Mouse (Mus musculus): ENCODE results near the gene Pramef17. TPM values are rescaled to one million over a fixed set of nuclear protein-coding genes. Genes with fewer than 3 reads are reported as not detected.
A peak's percentile ranks its signal among the peaks of the same experiment; 100 is the strongest.
"Not testable (repeated sequence)": the region's sequence is repeated elsewhere in the genome, so short reads cannot be mapped to it uniquely, and the experiment has no call there.

Gene Pramef17
- total RNA-seq (2021) (not detected), polyA plus RNA-seq (2012; rRNA removed) (not detected in 2 replicates)
- long read RNA-seq, result 0 reads

- H3K4me3 ChIP-seq; DNase-seq; H3K27me3 ChIP-seq (ENCODE audit: control insufficient read depth, insufficient read depth, low read length); H3K27ac ChIP-seq; H3K79me2 ChIP-seq (replicated peaks; ENCODE audit: control insufficient read depth, insufficient read depth, low read length); H3K4me1 ChIP-seq (ENCODE audit: control insufficient read depth, insufficient read depth, low read length); H3K9ac ChIP-seq (ENCODE audit: low read depth, low read length); intact Hi-C loops (cut with DNase I); H3K36me3 ChIP-seq (ENCODE audit: control insufficient read depth, insufficient read depth, low read length): not testable (repeated sequence)
- WGBS, result 35% methylated on average over 3 of the region's 3 CpGs
Observed at GRCm38 (mm10) chr4:143994269-143994668, at the start of gene Pramef17. Gene Pramef17, minus strand, starts transcription at chr4:143994369.

GRCm38 (mm10) chr4:143988126-143988525, 6.0 kb downstream of the Pramef17 start:
- WGBS, result 95% methylated on average over 17 of the region's 17 CpGs
- intact Hi-C loops (cut with DNase I); H3K27me3 ChIP-seq (ENCODE audit: control insufficient read depth, insufficient read depth, low read length); H3K27ac ChIP-seq; H3K79me2 ChIP-seq (replicated peaks; ENCODE audit: control insufficient read depth, insufficient read depth, low read length); H3K9ac ChIP-seq (ENCODE audit: low read depth, low read length); H3K4me1 ChIP-seq (ENCODE audit: control insufficient read depth, insufficient read depth, low read length); H3K36me3 ChIP-seq (ENCODE audit: control insufficient read depth, insufficient read depth, low read length); H3K4me3 ChIP-seq: not testable (repeated sequence)
- DNase-seq, result peak; percentile 51 to 59

GRCm38 (mm10) chr4:143987475-143987941, 6.7 kb downstream of the Pramef17 start:
- H3K36me3 ChIP-seq (ENCODE audit: control insufficient read depth, insufficient read depth, low read length); H3K27me3 ChIP-seq (ENCODE audit: control insufficient read depth, insufficient read depth, low read length); H3K27ac ChIP-seq; H3K4me1 ChIP-seq (ENCODE audit: control insufficient read depth, insufficient read depth, low read length); intact Hi-C loops (cut with DNase I); H3K4me3 ChIP-seq; H3K9ac ChIP-seq (ENCODE audit: low read depth, low read length); H3K79me2 ChIP-seq (replicated peaks; ENCODE audit: control insufficient read depth, insufficient read depth, low read length): not testable (repeated sequence)
- peak; percentile 40 to 54 for DNase-seq
- WGBS, result 85% methylated on average over 13 of the region's 17 CpGs

DNA sequence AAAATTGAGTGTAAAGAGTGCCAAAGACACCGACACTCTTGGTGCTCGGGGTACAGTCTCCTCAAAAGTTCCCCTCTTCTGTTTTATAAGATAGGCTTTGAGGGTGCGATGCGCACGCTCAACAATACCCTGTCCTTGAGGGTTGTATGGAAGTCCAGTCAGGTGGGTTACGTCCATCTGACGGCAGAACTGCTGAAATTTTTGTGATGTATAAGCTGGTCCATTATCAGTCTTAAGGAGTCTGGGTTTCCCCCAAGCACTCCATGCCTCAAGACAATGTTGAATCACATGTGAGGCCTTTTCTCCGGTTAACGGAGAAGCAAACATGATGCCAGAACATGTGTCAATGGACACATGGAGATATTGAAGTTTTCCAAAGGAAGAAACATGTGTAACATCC, 8.4 kb downstream of the Pramef17 start:
- H3K27me3 ChIP-seq (ENCODE audit: control insufficient read depth, insufficient read depth, low read length); H3K79me2 ChIP-seq (replicated peaks; ENCODE audit: control insufficient read depth, insufficient read depth, low read length); intact Hi-C loops (cut with DNase I); H3K36me3 ChIP-seq (ENCODE audit: control insufficient read depth, insufficient read depth, low read length); H3K4me1 ChIP-seq (ENCODE audit: control insufficient read depth, insufficient read depth, low read length); H3K9ac ChIP-seq (ENCODE audit: low read depth, low read length); H3K27ac ChIP-seq; H3K4me3 ChIP-seq: not testable (repeated sequence)
- 92% methylated on average over 4 of the region's 9 CpGs for WGBS
- DNase-seq, result peak; percentile 27 to 33

GRCm38 (mm10) chr4:143985165-143985564, 9.0 kb downstream of the Pramef17 start:
- H3K4me3 ChIP-seq; H3K79me2 ChIP-seq (replicated peaks; ENCODE audit: control insufficient read depth, insufficient read depth, low read length); H3K27me3 ChIP-seq (ENCODE audit: control insufficient read depth, insufficient read depth, low read length); H3K27ac ChIP-seq; H3K9ac ChIP-seq (ENCODE audit: low read depth, low read length); intact Hi-C loops (cut with DNase I); H3K36me3 ChIP-seq (ENCODE audit: control insufficient read depth, insufficient read depth, low read length); H3K4me1 ChIP-seq (ENCODE audit: control insufficient read depth, insufficient read depth, low read length): not testable (repeated sequence)
- peak; percentile 14 to 26 for DNase-seq
- WGBS, result no CpG with 5 or more reads among the region's 7 CpGs

GRCm38 (mm10) chr4:143983446-143983845, 10.7 kb downstream of the Pramef17 start:
- H3K9ac ChIP-seq (ENCODE audit: low read depth, low read length); intact Hi-C loops (cut with DNase I); H3K4me3 ChIP-seq; H3K27ac ChIP-seq; H3K36me3 ChIP-seq (ENCODE audit: control insufficient read depth, insufficient read depth, low read length); DNase-seq; H3K4me1 ChIP-seq (ENCODE audit: control insufficient read depth, insufficient read depth, low read length); H3K27me3 ChIP-seq (ENCODE audit: control insufficient read depth, insufficient read depth, low read length); H3K79me2 ChIP-seq (replicated peaks; ENCODE audit: control insufficient read depth, insufficient read depth, low read length): not testable (repeated sequence)
- WGBS, result 29% methylated on average over 1 of the region's 1 CpGs

DNA sequence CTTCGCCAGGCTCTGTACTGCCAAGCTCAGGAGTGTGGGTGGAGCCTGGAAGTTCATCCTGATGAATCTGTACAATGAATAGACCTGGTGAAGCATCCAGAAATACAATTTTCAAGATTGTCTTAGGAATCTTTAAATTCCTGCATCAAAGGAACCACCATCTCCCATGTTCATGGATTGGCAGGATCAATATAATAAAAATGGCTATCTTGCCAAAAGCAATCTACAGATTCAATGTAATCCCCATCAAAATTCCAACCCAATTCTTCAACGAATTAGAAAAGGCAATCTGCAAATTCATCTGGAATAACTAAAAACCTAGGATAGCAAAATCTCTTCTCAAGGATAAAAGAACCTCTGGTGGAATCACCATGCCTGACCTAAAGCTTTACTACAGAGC, 27.3 kb downstream of the Pramef17 start, which contains the start of gene Gm13101:
Gene Gm13101 (minus strand): TSS at position 101 of the 400 bp plus-strand sequence.
- WGBS, result 41% methylated on average over 2 of the region's 2 CpGs
- H3K36me3 ChIP-seq (ENCODE audit: control insufficient read depth, insufficient read depth, low read length); H3K27me3 ChIP-seq (ENCODE audit: control insufficient read depth, insufficient read depth, low read length); H3K27ac ChIP-seq; H3K79me2 ChIP-seq (replicated peaks; ENCODE audit: control insufficient read depth, insufficient read depth, low read length); H3K4me3 ChIP-seq; intact Hi-C loops (cut with DNase I); H3K9ac ChIP-seq (ENCODE audit: low read depth, low read length); DNase-seq; H3K4me1 ChIP-seq (ENCODE audit: control insufficient read depth, insufficient read depth, low read length): not testable (repeated sequence)

- WGBS, result 70% methylated on average over 1 of the region's 1 CpGs
- H3K9ac ChIP-seq (ENCODE audit: low read depth, low read length); H3K27me3 ChIP-seq (ENCODE audit: control insufficient read depth, insufficient read depth, low read length); H3K79me2 ChIP-seq (replicated peaks; ENCODE audit: control insufficient read depth, insufficient read depth, low read length); H3K4me3 ChIP-seq; DNase-seq; H3K4me1 ChIP-seq (ENCODE audit: control insufficient read depth, insufficient read depth, low read length); H3K36me3 ChIP-seq (ENCODE audit: control insufficient read depth, insufficient read depth, low read length); intact Hi-C loops (cut with DNase I); H3K27ac ChIP-seq: not testable (repeated sequence)
Observed at GRCm38 (mm10) chr4:143950916-143951315, 43.3 kb downstream of the Pramef17 start, which contains the start of gene Pramef25. Gene Pramef25, minus strand, starts transcription at chr4:143951016.
